Mouse (Mus musculus): Measurements from ENCODE around the gene Prss41.
A peak's percentile ranks its signal among the peaks of the same experiment; 100 is the strongest.

- TF ChIP-seq CTCF (IDR thresholded peaks at IDR 0.05; ENCODE audit: low read depth) (peak; percentile 49), EP300 (IDR thresholded peaks at IDR 0.05; ENCODE audit: low read depth) (no peak)
Observed at GRCm38 (mm10) chr17:23843141-23843811, 696 bp downstream of the Prss41 start.
